Mouse (Mus musculus): ENCODE results near the gene Arid4b. TPM values are rescaled to one million over a fixed set of nuclear protein-coding genes. Genes with fewer than 3 reads are reported as not detected.

Gene Arid4b
- total RNA-seq, 1 experiment, result 26.5 TPM

DNA sequence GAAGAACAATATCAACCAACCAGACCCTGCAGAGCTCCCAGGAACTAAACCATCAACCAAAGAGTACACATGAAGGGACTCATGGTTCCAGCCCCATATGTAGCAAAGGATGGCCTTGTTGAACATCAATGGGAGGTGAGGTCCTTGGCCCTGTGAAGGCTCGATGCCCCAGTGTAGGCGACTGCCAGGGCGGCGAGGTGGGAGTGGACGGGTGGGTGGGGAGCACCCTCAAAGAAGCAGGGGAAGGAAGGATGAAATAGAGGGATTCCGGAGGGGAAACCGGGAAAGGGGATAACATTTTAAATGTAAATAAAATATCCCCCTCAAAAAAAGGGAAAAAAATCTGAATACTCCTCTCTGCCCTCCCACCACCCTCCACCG, 24.1 kb upstream of the Arid4b start:
- TF ChIP-seq CHD2 (IDR thresholded peaks at IDR 0.05; ENCODE audit: low read depth, low read length) (no peak), ZNF384 (IDR thresholded peaks at IDR 0.05; ENCODE audit: low read depth, low read length) (no peak), MAFK (IDR thresholded peaks at IDR 0.05; ENCODE audit: insufficient read depth, low read depth, low read length) (no peak), HCFC1 (IDR thresholded peaks at IDR 0.05; ENCODE audit: borderline replicate concordance, insufficient read depth, low read length) (no peak), ZC3H11A (IDR thresholded peaks at IDR 0.05; ENCODE audit: borderline replicate concordance, low read depth, low read length) (no peak)
- Histone ChIP-seq H3K9me3 (ENCODE audit: control insufficient read depth, insufficient read depth, low read depth, low read length) (no peaks in the 10 kb centered on the region), H3K36me3 (ENCODE audit: control insufficient read depth, insufficient read depth, low read length, poor library complexity, severe bottlenecking) (no peaks in the 10 kb centered on the region), H3K4me1 (ENCODE audit: control insufficient read depth in 2 of 2, insufficient read depth in 2 of 2, low read length in 2 of 2, poor library complexity in 1 of 2) (peaks cover 3 to 5% of the 10 kb centered on the region in 2 experiments; a peak in 2 of 4 replicates), H3K4me3 (ENCODE audit: insufficient read depth in 1 of 2, low read depth in 1 of 2, low read length in 2 of 2, poor library complexity in 1 of 2, severe bottlenecking in 1 of 2) (peak overlapping the region; percentile 98 to 99), H3K9ac (ENCODE audit: insufficient read depth, low read depth, low read length, poor library complexity, severe bottlenecking) (peak overlapping the region; percentile 67), H3K27ac (ENCODE audit: insufficient read depth, low read depth, low read length, poor library complexity, severe bottlenecking) (no peak overlapping the region)
- DNase-seq (ENCODE audit: low read depth, low spot score), result no peak
- in situ Hi-C loops (cut with MboI; ENCODE audit: low sequenced_read_pairs in 2 of 2, unreplicated experiment in 2 of 2), result no loop called here

DNA sequence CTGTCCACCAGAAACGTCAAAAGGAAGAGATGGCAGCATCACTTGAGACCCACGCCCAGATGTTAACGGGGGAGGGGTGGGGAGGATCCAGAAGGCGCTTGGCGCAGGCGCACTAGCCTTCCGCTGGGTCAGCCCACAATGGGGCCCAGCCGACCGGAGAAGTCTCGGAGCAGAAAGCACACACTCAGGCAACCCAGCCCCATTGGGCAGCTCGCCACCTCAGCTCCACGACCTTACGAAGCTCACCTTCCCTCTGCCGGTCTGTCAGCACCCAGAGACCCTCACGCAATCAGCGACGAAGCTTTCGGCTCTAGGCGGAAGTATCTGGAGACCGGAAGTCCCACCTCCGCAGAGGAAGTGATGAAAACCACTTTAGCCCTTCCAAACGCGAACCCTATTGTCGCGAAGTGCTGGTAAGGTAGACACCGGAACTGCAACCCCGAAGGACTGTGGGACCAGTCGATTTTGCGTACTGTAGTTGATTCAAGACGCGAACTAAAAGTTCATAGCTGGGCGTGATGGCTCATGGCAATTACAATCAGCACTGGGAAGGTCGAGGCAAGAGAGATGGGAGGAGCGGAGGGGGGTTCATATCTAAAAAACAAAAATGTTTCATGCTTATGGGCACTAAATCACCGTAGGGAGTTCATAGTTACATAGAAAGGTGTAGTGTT, 23.6 kb upstream of the Arid4b start, which contains the start of gene Tbce:
Gene Tbce, minus strand, starts transcription at position 347 of the 674 bp plus-strand sequence.
- in situ Hi-C loops (cut with MboI; ENCODE audit: low sequenced_read_pairs in 2 of 2, unreplicated experiment in 2 of 2), result no loop called here
- peak within 1 kb of the TSS; percentile 98 to 99 for H3K4me3 ChIP-seq (ENCODE audit: insufficient read depth in 1 of 2, low read depth in 1 of 2, low read length in 2 of 2, poor library complexity in 1 of 2, severe bottlenecking in 1 of 2)
- peak within 1 kb of the TSS; percentile 100 for H3K9ac ChIP-seq (ENCODE audit: insufficient read depth, low read depth, low read length, poor library complexity, severe bottlenecking)
- H3K36me3 ChIP-seq (ENCODE audit: control insufficient read depth, insufficient read depth, low read length, poor library complexity, severe bottlenecking), result no peaks in the 10 kb centered on the region
- H3K27ac ChIP-seq (ENCODE audit: insufficient read depth, low read depth, low read length, poor library complexity, severe bottlenecking), result peak within 1 kb of the TSS; percentile 100
- DNase-seq (ENCODE audit: low read depth, low spot score), result peak; percentile 78
- no peak for TF ChIP-seq MAFK (IDR thresholded peaks at IDR 0.05; ENCODE audit: insufficient read depth, low read depth, low read length)
- no peak for TF ChIP-seq ZNF384 (IDR thresholded peaks at IDR 0.05; ENCODE audit: low read depth, low read length)
- no peak for TF ChIP-seq ZC3H11A (IDR thresholded peaks at IDR 0.05; ENCODE audit: borderline replicate concordance, low read depth, low read length)
- TF ChIP-seq CHD2 (IDR thresholded peaks at IDR 0.05; ENCODE audit: low read depth, low read length), result no peak
- no peak for TF ChIP-seq HCFC1 (IDR thresholded peaks at IDR 0.05; ENCODE audit: borderline replicate concordance, insufficient read depth, low read length)
- peaks cover 3 to 4% of the 10 kb centered on the region in 2 experiments; a peak in 2 of 4 replicates for H3K4me1 ChIP-seq (ENCODE audit: control insufficient read depth in 2 of 2, insufficient read depth in 2 of 2, low read length in 2 of 2, poor library complexity in 1 of 2)
- no peaks in the 10 kb centered on the region for H3K9me3 ChIP-seq (ENCODE audit: control insufficient read depth, insufficient read depth, low read depth, low read length)

- Histone ChIP-seq H3K4me1 (ENCODE audit: control insufficient read depth in 2 of 2, insufficient read depth in 2 of 2, low read length in 2 of 2, poor library complexity in 1 of 2) (peaks cover 2 to 3% of the 10 kb centered on the region in 2 experiments; a peak in 2 of 4 replicates), H3K36me3 (ENCODE audit: control insufficient read depth, insufficient read depth, low read length, poor library complexity, severe bottlenecking) (no peaks in the 10 kb centered on the region), H3K9ac (ENCODE audit: insufficient read depth, low read depth, low read length, poor library complexity, severe bottlenecking) (peak overlapping the region; percentile 60; the same call in 1 of the 2 replicates), H3K27ac (ENCODE audit: insufficient read depth, low read depth, low read length, poor library complexity, severe bottlenecking) (no peak overlapping the region), H3K9me3 (ENCODE audit: control insufficient read depth, insufficient read depth, low read depth, low read length) (no peaks in the 10 kb centered on the region), H3K4me3 (ENCODE audit: insufficient read depth in 1 of 2, low read depth in 1 of 2, low read length in 2 of 2, poor library complexity in 1 of 2, severe bottlenecking in 1 of 2) (peak overlapping the region; percentile 98 to 99)
- TF ChIP-seq ZNF384 (IDR thresholded peaks at IDR 0.05; ENCODE audit: low read depth, low read length), result no peak
- TF ChIP-seq CHD2 (IDR thresholded peaks at IDR 0.05; ENCODE audit: low read depth, low read length), result no peak
- no peak for TF ChIP-seq HCFC1 (IDR thresholded peaks at IDR 0.05; ENCODE audit: borderline replicate concordance, insufficient read depth, low read length)
- no peak for TF ChIP-seq MAFK (IDR thresholded peaks at IDR 0.05; ENCODE audit: insufficient read depth, low read depth, low read length)
- no peak for TF ChIP-seq ZC3H11A (IDR thresholded peaks at IDR 0.05; ENCODE audit: borderline replicate concordance, low read depth, low read length)
- no peak for DNase-seq (ENCODE audit: low read depth, low spot score)
- in situ Hi-C loops (cut with MboI; ENCODE audit: low sequenced_read_pairs in 2 of 2, unreplicated experiment in 2 of 2), result no loop called here
Observed at GRCm38 (mm10) chr13:14040186-14040585, 22.8 kb upstream of the Arid4b start.

DNA sequence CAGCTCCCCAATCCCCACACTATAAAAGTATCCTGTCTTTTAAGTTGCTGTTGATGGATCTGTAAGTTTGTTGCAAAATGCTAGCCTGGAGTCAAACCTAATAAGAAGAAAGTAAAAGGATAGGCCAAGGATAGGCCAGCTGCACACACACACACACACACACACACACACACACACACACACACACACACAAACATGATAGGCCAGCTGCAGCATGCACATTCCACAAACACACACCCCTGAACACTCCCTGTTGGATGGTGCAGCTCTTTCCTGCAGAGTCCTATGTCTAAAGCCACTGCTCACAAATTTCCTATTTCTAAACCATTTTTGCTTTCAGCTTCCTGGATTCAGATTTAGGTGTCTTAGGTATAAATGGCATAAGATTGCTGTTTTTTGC, 19.2 kb upstream of the Arid4b start:
- DNase-seq (ENCODE audit: low read depth, low spot score), result no peak
- in situ Hi-C loops (cut with MboI; ENCODE audit: low sequenced_read_pairs in 2 of 2, unreplicated experiment in 2 of 2), result no loop called here
- no peak overlapping the region for H3K4me3 ChIP-seq (ENCODE audit: insufficient read depth in 1 of 2, low read depth in 1 of 2, low read length in 2 of 2, poor library complexity in 1 of 2, severe bottlenecking in 1 of 2)
- H3K27ac ChIP-seq (ENCODE audit: insufficient read depth, low read depth, low read length, poor library complexity, severe bottlenecking), result no peak overlapping the region
- H3K36me3 ChIP-seq (ENCODE audit: control insufficient read depth, insufficient read depth, low read length, poor library complexity, severe bottlenecking), result no peaks in the 10 kb centered on the region
- no peak overlapping the region for H3K9ac ChIP-seq (ENCODE audit: insufficient read depth, low read depth, low read length, poor library complexity, severe bottlenecking)
- H3K4me1 ChIP-seq (ENCODE audit: control insufficient read depth in 2 of 2, insufficient read depth in 2 of 2, low read length in 2 of 2, poor library complexity in 1 of 2), result peaks cover 2 to 3% of the 10 kb centered on the region in 2 experiments; a peak in 2 of 4 replicates
- no peaks in the 10 kb centered on the region for H3K9me3 ChIP-seq (ENCODE audit: control insufficient read depth, insufficient read depth, low read depth, low read length)
- TF ChIP-seq ZNF384 (IDR thresholded peaks at IDR 0.05; ENCODE audit: low read depth, low read length) (no peak), CHD2 (IDR thresholded peaks at IDR 0.05; ENCODE audit: low read depth, low read length) (no peak), HCFC1 (IDR thresholded peaks at IDR 0.05; ENCODE audit: borderline replicate concordance, insufficient read depth, low read length) (no peak), MAFK (IDR thresholded peaks at IDR 0.05; ENCODE audit: insufficient read depth, low read depth, low read length) (no peak), ZC3H11A (IDR thresholded peaks at IDR 0.05; ENCODE audit: borderline replicate concordance, low read depth, low read length) (no peak)

Data from ES-E14 (cell line).